Mouse (Mus musculus) stomach, embryonic 16.5 days (tissue): ENCODE data around the gene Ripply1. TPM values are rescaled to one million over a fixed set of nuclear protein-coding genes. Genes with fewer than 3 reads are reported as not detected.
"Not testable (repeated sequence)": the region's sequence is repeated elsewhere in the genome, so short reads cannot be mapped to it uniquely, and the experiment has no call there.

ENCODE experiments used
- ATAC-seq: fragments of 200-750 bp; cut with Nextera tagmentation; 2 replicates; pipeline ENCODE4 v1.8.0; 2017; ENCODE audit warnings: moderate number of reproducible peaks, moderate TSS enrichment; ENCODE audit not compliant: insufficient read depth, low FRiP score
- H3K27ac ChIP-seq: fragments of 300-500 bp; sonication (generic); 2 replicates; pipeline ENCODE4 v1.5.1; 2014; ENCODE audit warnings: low read length
- H3K27me3 ChIP-seq: fragments of 300-500 bp; sonication (generic); 2 replicates; pipeline ENCODE4 v1.6.1; 2014; ENCODE audit warnings: low read length, control low read depth, mixed read lengths; ENCODE audit not compliant: control insufficient read depth, insufficient read depth
- H3K36me3 ChIP-seq: fragments of 300-500 bp; sonication (generic); 2 replicates; pipeline ENCODE4 v1.6.1; 2014; ENCODE audit warnings: low read length; ENCODE audit not compliant: control insufficient read depth, insufficient read depth
- H3K4me1 ChIP-seq: fragments of 300-500 bp; sonication (generic); 2 replicates; pipeline ENCODE4 v1.6.1; 2014; ENCODE audit warnings: low read length, control low read depth, mixed read lengths; ENCODE audit not compliant: control insufficient read depth, insufficient read depth
- H3K4me2 ChIP-seq: fragments of 300-500 bp; sonication (generic); 2 replicates; pipeline ENCODE4 v1.6.1; 2014; ENCODE audit warnings: low read depth, low read length, mixed read lengths
- H3K4me3 ChIP-seq: fragments of 300-500 bp; sonication (generic); replicated peaks from 2 replicates; pipeline ENCODE4 v1.5.1; 2014; ENCODE audit warnings: mild to moderate bottlenecking, low read length
- H3K9ac ChIP-seq: fragments of 300-500 bp; sonication (generic); 2 replicates; pipeline ENCODE4 v1.6.1; 2014; ENCODE audit warnings: low read length
- H3K9me3 ChIP-seq: fragments of 300-500 bp; sonication (generic); replicated peaks from 2 replicates; pipeline ENCODE4 v1.6.1; 2016; ENCODE audit warnings: low read length, control low read depth; ENCODE audit not compliant: control insufficient read depth
- WGBS: fragments of 180-500 bp; shearing (Covaris S2); extraction: QIAGEN DNeasy Blood & Tissue Kit; methylation state at CpG from one replicate; pipeline ENCODE4 v1.1.7; 2014; 5-methylcytosine and 5-hydroxymethylcytosine counted together
- polyA plus RNA-seq: library from polyadenylated mRNA; unstranded; fragments of >200 nt; fragmentation: Nextera tagmentation; extraction: Ambion mirVana; gene quantifications from 2 replicates; pipeline ENCODE4 v1.2.1, GENCODE M21; 2015

The Ripply1 gene
- polyA plus RNA-seq, 1 experiment from 2014 or later: 0.45 TPM

DNA sequence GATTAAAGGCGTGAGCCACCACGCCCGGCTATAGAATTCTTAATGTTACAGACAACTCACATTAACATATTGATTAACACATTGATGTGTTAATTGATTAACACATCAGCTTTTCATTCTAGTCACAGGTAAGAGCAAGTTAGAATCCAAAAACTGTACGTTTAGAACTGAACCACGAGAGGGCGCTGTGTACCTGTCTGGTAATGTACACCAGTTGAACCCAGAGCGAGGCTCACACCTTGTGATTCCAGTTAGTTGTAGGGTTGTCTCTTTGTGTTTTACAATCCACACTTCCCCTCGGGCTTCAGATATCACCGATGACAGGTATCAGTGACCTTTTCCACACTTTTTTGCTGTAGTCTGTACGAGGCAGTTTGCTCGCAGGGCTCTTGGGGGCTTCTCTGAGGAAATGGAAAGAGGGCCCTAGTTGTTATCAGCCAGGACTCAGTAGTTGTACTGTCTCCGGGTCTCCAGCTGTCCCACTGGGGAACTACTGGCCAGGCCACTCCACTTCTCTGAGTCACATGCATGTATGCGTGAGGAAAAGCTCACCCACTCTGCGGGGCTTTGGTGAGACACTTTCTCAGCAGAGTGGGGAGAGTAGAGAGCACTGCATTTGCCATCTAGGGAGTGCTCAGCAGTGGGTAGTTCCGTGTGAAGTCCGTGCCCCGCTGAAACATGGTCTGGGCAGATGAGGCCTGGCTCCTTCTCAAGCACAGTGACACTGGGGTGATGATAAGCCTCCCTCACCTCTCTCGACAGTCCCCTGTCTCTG is 7.7 kb downstream of the Ripply1 start:
- Histone ChIP-seq H3K4me1 (no peaks in the 10 kb centered on the region), H3K27ac (no peak overlapping the region), H3K27me3 (no peaks in the 10 kb centered on the region; the same call in 1 of the 2 replicates), H3K36me3 (no peaks in the 10 kb centered on the region), H3K4me3 (no peak overlapping the region), H3K9ac (no peak overlapping the region), H3K9me3 (no peaks in the 10 kb centered on the region), H3K4me2 (no peak overlapping the region)
- WGBS: 32% methylated on average over 18 of the region's 18 CpGs
- ATAC-seq: no peak; the same call in 1 of the 2 replicates

DNA sequence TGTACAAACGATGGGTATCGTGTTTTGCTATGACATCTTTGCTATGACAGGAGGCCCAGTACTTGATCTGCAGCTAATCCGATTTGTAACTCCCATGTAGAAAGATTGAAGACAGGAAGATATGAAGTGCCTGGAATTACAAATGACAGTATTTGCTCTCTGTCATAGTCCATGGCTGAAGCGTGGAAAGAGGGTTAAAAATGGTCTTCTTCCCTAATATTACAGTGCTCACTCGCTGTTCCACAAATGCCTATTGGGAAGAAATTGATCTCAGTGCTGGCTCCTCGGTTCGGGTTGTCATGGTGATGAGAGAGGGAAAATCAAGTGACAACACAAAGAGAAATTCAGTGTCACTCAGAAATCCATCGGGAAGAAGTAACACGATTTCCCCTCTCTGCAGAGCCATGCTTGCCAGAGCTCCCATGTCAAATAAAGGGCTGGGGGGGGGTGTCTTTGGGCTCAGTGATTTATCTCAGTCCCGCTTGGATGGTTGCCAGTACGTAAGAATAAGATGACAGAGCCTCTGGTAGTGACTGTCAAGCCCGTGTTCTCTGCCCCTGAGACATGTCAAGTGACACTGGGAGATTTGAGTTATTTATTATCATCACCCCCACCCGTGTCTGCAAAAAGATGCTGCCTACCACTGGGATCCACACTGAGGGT is 12.0 kb downstream of the Ripply1 start:
- H3K4me2 ChIP-seq: no peak overlapping the region
- H3K9me3 ChIP-seq: no peaks in the 10 kb centered on the region
- no peaks in the 10 kb centered on the region for H3K36me3 ChIP-seq
- no peaks in the 10 kb centered on the region for H3K4me1 ChIP-seq
- H3K27me3 ChIP-seq: no peaks in the 10 kb centered on the region
- H3K27ac ChIP-seq: no peak overlapping the region
- no peak for ATAC-seq
- H3K9ac ChIP-seq: no peak overlapping the region
- H3K4me3 ChIP-seq: no peak overlapping the region
- 67% methylated on average over 13 of the region's 13 CpGs for WGBS

DNA sequence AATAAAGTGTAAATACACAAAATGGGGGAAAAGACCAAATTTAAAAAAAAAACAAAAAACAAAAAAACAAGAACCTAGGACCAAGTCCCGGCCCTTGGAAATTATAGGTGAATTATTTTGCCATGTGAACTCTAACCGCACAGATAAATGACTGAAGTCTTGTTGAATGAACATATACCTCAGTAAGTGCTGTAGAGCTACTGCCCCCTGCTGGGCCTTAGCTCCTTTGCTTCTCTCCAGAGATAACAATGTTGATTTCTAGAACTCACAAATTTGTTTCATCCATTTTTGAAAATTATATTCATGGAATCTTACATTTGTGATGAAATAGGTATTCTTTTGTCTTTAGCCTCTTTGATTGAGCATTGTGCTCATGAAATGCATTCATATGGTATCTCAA is 19.6 kb downstream of the Ripply1 start:
- no peak overlapping the region for H3K4me3 ChIP-seq
- WGBS: 77% methylated on average over 2 of the region's 2 CpGs
- no peak overlapping the region for H3K9ac ChIP-seq
- no peak for ATAC-seq
- no peaks in the 10 kb centered on the region for H3K4me1 ChIP-seq
- H3K36me3 ChIP-seq: no peaks in the 10 kb centered on the region
- no peak overlapping the region for H3K27ac ChIP-seq
- no peaks in the 10 kb centered on the region for H3K9me3 ChIP-seq
- H3K4me2 ChIP-seq: no peak overlapping the region
- no peaks in the 10 kb centered on the region for H3K27me3 ChIP-seq

DNA sequence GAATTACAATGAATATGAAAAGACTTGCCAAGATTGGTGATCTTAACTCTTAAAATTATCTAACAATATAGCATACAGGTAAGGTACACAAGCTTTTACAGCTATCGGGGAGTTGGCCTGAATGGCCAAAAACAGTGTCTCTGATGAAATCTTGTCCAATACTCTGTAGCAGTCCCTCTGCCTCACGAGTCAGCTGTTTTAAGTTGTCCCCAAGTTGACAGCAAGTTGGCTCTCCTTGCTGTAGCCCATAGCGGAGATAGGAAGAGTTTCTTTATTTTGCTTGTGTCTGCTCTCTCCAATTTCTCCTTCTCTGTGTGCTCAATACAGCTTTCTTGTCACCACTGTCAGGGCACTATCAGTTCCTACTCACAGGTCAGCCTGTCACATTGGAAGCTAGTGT is 23.5 kb downstream of the Ripply1 start:
- H3K9ac ChIP-seq, ATAC-seq, H3K4me2 ChIP-seq, H3K36me3 ChIP-seq, H3K4me1 ChIP-seq, H3K4me3 ChIP-seq, H3K9me3 ChIP-seq, H3K27ac ChIP-seq, H3K27me3 ChIP-seq: not testable (repeated sequence)
- 68% methylated on average over 3 of the region's 3 CpGs for WGBS

DNA sequence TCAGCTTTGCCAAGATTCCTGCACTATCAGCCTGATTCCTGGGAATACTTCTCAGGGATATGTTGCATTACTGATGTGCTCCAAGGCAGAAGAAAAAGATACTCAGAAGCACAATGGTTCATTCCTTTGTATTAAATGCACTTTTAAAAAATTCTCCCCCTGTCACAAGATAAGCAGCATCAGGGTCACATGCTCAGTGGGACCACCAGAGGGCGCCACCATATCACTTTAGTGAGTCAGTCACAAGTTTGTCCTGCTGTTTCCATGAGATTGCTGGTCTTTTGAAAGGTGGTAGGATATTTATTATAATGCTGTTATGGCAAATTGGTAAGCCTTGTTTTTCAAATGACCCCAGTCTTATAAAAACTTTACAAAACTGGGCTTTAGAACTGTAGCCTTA is 30.3 kb downstream of the Ripply1 start:
- ATAC-seq: no peak
- 9% methylated on average over 1 of the region's 1 CpGs for WGBS

DNA sequence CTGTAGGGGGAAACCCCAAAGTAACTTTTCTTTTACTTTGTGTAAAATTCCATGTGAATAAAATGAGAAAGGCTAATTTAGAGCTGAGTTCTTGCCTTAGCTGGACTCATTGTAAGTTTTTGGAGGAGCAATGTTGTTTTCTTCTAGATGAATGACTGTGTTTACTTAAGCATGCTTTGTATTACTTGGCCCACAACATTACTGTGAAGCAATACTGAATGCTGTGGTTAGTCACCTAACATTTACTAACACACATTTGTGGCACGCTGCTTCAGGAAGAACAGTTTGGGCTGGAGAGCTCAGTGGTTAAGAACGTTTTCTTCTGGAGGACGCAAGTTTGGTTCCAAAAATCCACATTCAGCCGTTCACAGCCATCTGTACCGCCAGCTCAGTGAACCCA is 45.1 kb downstream of the Ripply1 start:
- no peaks in the 10 kb centered on the region for H3K9me3 ChIP-seq
- ATAC-seq: no peak
- no peak overlapping the region for H3K4me2 ChIP-seq
- H3K4me1 ChIP-seq: no peaks in the 10 kb centered on the region
- H3K4me3 ChIP-seq: no peak overlapping the region
- H3K27ac ChIP-seq: no peak overlapping the region
- no peak overlapping the region for H3K9ac ChIP-seq
- no peaks in the 10 kb centered on the region; the same call in 1 of the 2 replicates for H3K27me3 ChIP-seq
- WGBS: 90% methylated on average over 5 of the region's 5 CpGs
- no peaks in the 10 kb centered on the region for H3K36me3 ChIP-seq

More for the DNA sequence above, 30.3 kb downstream of the Ripply1 start:
- no peak overlapping the region for H3K27ac ChIP-seq
- no peaks in the 10 kb centered on the region for H3K27me3 ChIP-seq
- no peak overlapping the region for H3K4me3 ChIP-seq
- H3K4me1 ChIP-seq: no peaks in the 10 kb centered on the region
- no peaks in the 10 kb centered on the region for H3K36me3 ChIP-seq
- H3K4me2 ChIP-seq: no peak overlapping the region
- H3K9me3 ChIP-seq: no peaks in the 10 kb centered on the region
- no peak overlapping the region for H3K9ac ChIP-seq

DNA sequence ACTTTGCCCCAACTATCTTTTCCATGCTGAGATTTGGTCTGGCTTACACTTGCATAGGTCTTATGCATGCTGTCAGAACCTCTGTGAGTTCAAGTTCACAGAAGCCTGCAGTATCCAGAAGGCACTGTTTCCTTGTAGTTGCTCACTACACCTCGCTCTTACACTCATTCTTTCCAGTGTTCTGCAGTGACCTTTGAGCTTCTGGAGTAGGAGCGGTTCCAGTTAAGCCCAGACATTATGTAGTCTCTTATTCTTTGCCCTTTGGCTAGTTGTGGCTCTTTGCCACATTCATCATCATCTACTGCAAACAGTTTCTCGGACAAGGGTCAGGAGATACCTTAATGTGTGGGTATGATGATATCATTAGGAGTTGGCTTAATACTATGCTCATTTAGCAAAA is 51.6 kb downstream of the Ripply1 start:
- no peak for ATAC-seq
- no peak overlapping the region for H3K9ac ChIP-seq
- no peaks in the 10 kb centered on the region; the same call in 1 of the 2 replicates for H3K27me3 ChIP-seq

More for the DNA sequence above, 51.6 kb downstream of the Ripply1 start:
- Histone ChIP-seq H3K4me3 (no peak overlapping the region), H3K4me1 (no peaks in the 10 kb centered on the region), H3K36me3 (no peaks in the 10 kb centered on the region), H3K4me2 (no peak overlapping the region), H3K27ac (no peak overlapping the region), H3K9me3 (no peaks in the 10 kb centered on the region)
- WGBS: 77% methylated on average over 3 of the region's 3 CpGs

Other genes starting within 250 kb of the Ripply1 start
- gene Rnf128, start 219.0 kb downstream of the Ripply1 start, polyA plus RNA-seq: 45.8 and 46.0 TPM in 2 replicates
- 4.1 and 4.7 TPM in 2 replicates for gene Tbc1d8b, start 97.4 kb downstream of the Ripply1 start, polyA plus RNA-seq
- 0.30 and 0.45 TPM in 2 replicates for gene Gm15013, start 67.9 kb downstream of the Ripply1 start, polyA plus RNA-seq
- gene Cldn2, start 18.5 kb upstream of the Ripply1 start, polyA plus RNA-seq: 10.8 and 13.4 TPM in 2 replicates
- 11.9 and 18.0 TPM in 2 replicates for gene Morc4, start 89.3 kb upstream of the Ripply1 start, polyA plus RNA-seq
- 3.1 and 4.1 TPM in 2 replicates for gene Rbm41, start 216.2 kb upstream of the Ripply1 start, polyA plus RNA-seq